Mouse (Mus musculus) bone marrow, adult 2 months (tissue): Measurements from ENCODE around the gene Aplf. TPM values are rescaled to one million over a fixed set of nuclear protein-coding genes. Genes with fewer than 3 reads are reported as not detected.

ENCODE experiments used
- H3K27ac ChIP-seq: fragments of 200-500 bp; 2 replicates; pipeline ENCODE4 v1.5.1; 2012; ENCODE audit warnings: low read depth, mild to moderate bottlenecking, control low read depth, inconsistent platforms, low read length; ENCODE audit not compliant: control insufficient read depth, poor library complexity, insufficient read depth
- H3K4me1 ChIP-seq: fragments of 200-500 bp; 2 replicates; pipeline ENCODE4 v1.6.1; 2011; ENCODE audit warnings: low read length; ENCODE audit not compliant: control insufficient read depth, insufficient read depth
- H3K4me3 ChIP-seq: fragments of 200-500 bp; replicated peaks from 2 replicates; pipeline ENCODE3; 2011; ENCODE audit warnings: mild to moderate bottlenecking, low read depth, low read length, control low read depth; ENCODE audit not compliant: control insufficient read depth
- CTCF ChIP-seq: fragments of 200-500 bp; IDR thresholded peaks from 2 replicates; pipeline ENCODE4 v1.5.1; 2011; ENCODE audit warnings: low read length, control low read depth; ENCODE audit not compliant: control insufficient read depth, insufficient read depth
- POLR2A ChIP-seq: fragments of 200-500 bp; IDR thresholded peaks from 2 replicates; pipeline ENCODE4 v1.6.1; 2011; ENCODE audit warnings: low read depth, mild to moderate bottlenecking, control low read depth, low read length, borderline replicate concordance; ENCODE audit not compliant: control insufficient read depth
- WGBS: fragments of 180-500 bp; shearing (Covaris S2); methylation state at CpG from one replicate; pipeline ENCODE4 v1.1.7; 2018; 5-methylcytosine and 5-hydroxymethylcytosine counted together
- polyA plus RNA-seq: library from polyadenylated mRNA; stranded (reverse); fragments of >200 nt; gene quantifications from 2 replicates; pipeline ENCODE4 v1.2.4, GENCODE M21; 2011; ENCODE audit warnings: low replicate concordance; ENCODE audit not compliant: missing spikeins, insufficient read depth, insufficient read length

Gene Aplf
- 13.0 and 16.8 TPM in 2 replicates for polyA plus RNA-seq

DNA sequence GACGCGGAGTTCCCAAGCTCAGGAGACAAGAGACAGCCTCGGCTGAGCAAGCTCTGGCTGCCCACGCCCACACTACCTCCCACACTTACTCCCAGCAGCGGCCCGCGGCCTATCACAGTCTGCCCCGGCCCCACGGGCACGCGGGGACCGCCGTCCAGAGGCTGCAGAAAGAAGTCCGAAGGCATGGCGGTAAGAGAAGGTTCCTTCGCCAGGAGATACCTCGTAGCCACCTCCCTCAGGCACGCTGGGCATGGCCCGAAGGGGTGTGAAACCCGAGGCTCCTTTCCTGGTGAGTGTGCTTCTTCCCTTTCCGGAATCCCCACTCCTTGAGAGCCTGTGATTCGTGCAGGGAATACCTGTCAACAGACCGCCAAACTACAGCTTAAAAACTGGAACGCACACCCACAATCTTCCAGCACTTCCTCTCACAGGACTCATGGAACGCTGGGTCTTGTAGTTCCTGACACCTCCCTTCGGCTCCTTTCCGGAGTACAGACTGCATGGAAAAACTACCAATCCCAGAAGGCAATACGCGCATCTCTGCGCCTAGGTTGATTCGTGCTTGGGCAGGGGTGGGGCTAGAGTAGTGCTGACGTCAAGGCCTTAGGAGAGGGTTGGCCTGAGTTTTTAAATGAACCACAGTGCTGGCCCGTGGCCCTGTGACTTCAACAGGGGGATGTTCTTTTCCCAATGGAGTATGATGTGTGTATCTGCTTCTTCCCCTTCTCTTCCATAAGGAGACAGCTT lies at the start of gene Aplf:
Gene Aplf (minus strand): TSS at position 423 of the 747 bp plus-strand sequence.
- Histone ChIP-seq H3K4me1 (peaks cover 3% of the 10 kb centered on the region; the same call in 1 of the 2 replicates), H3K27ac (peak within 1 kb of the TSS; percentile 81), H3K4me3 (peak within 1 kb of the TSS; percentile 91)
- TF ChIP-seq CTCF (no peak), POLR2A (peak; percentile 50; the same call in 1 of the 2 replicates)
- under 1% methylated on average over 33 of the region's 33 CpGs for WGBS

DNA sequence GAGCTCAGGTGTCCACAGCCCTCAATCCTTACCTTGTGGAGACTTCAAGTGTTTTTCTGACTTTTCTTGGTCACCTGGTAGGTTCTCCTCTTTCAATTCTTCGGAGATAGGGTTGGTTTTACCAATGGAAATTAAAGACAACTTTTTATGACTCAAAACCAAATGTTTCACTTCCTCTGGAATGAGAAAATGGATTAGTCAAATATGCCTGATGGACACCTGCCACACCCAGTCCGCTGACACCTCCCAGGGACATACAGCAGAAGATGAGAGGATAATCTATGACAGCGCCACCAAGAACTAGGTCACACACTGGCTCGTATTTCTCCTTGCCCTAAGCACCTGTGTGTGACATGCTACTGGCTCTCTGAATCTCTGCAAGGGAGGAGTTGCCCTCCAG lies 42.1 kb upstream of the Aplf start:
- TF ChIP-seq CTCF, result no peak
- TF ChIP-seq POLR2A, result no peak
- Histone ChIP-seq H3K4me3 (no peak overlapping the region), H3K4me1 (no peaks in the 10 kb centered on the region), H3K27ac (no peak overlapping the region)
- WGBS, result 80% methylated on average over 4 of the region's 4 CpGs

- no peaks in the 10 kb centered on the region for H3K4me1 ChIP-seq
- H3K27ac ChIP-seq, result no peak overlapping the region
- no peak for TF ChIP-seq POLR2A
- no peak for TF ChIP-seq CTCF
- WGBS, result 81% methylated on average over 4 of the region's 4 CpGs
- no peak overlapping the region for H3K4me3 ChIP-seq
Observed at GRCm38 (mm10) chr6:87712311-87712710, 40.3 kb upstream of the Aplf start.

DNA sequence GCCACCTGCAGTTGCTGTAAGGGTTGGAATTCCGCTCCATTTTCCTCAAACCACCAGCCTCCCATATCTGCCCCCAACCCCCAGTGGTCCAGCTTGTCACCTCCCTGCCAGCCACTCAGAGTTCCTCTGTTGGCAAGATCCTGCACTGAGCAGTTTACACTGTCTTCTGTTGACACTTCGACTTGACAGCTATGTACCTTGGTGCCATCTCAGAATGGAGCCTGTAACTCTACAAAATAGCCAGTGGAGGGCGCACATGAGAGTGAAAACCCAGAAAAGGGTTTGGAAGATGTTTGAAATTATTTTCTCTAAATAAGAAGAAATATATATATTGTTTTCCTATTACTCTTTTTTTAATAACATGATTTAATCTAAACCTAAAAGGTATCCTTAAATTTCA lies 34.3 kb upstream of the Aplf start:
- WGBS, result 33% methylated on average over 3 of the region's 3 CpGs
- Histone ChIP-seq H3K27ac (no peak overlapping the region), H3K4me3 (no peak overlapping the region), H3K4me1 (no peaks in the 10 kb centered on the region)
- TF ChIP-seq CTCF, result no peak
- TF ChIP-seq POLR2A, result no peak

DNA sequence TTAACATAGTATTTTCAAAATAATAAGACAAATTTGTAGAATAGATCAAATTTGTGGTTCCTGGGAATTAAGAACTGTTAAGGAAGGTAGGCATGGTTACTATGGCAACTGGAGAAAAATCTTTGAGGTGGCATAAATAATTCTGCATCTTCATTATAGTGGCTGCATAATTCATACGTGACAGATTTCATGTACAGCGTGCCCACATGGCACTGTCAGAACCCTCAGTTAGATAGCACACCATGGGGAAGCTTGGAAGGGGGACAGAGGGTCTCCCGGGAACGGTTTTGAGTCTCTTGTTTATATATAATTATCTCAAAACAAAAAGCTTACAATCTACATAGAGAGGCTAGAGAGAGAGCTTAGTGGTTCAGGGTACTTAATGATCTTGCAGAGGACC lies 24.6 kb upstream of the Aplf start:
- H3K4me3 ChIP-seq, result no peak overlapping the region
- H3K27ac ChIP-seq, result no peak overlapping the region
- 87% methylated on average over 4 of the region's 4 CpGs for WGBS
- no peak for TF ChIP-seq POLR2A
- TF ChIP-seq CTCF, result no peak
- no peaks in the 10 kb centered on the region for H3K4me1 ChIP-seq

GRCm38 (mm10) chr6:87695947-87696346 lies 24.0 kb upstream of the Aplf start:
- Histone ChIP-seq H3K4me3 (no peak overlapping the region), H3K4me1 (no peaks in the 10 kb centered on the region), H3K27ac (no peak overlapping the region)
- WGBS, result 73% methylated on average over 3 of the region's 3 CpGs
- TF ChIP-seq CTCF, result no peak
- TF ChIP-seq POLR2A, result no peak

GRCm38 (mm10) chr6:87680418-87680817 lies 8.4 kb upstream of the Aplf start:
- Histone ChIP-seq H3K4me3 (no peak overlapping the region), H3K27ac (no peak overlapping the region), H3K4me1 (no peaks in the 10 kb centered on the region)
- 83% methylated on average over 3 of the region's 3 CpGs for WGBS
- no peak for TF ChIP-seq POLR2A
- TF ChIP-seq CTCF, result no peak

GRCm38 (mm10) chr6:87672661-87673060 lies 668 bp upstream of the Aplf start:
- Histone ChIP-seq H3K4me3 (no peak overlapping the region), H3K27ac (no peak overlapping the region), H3K4me1 (peaks cover 3% of the 10 kb centered on the region; the same call in 1 of the 2 replicates)
- WGBS, result 57% methylated on average over 4 of the region's 4 CpGs
- TF ChIP-seq POLR2A, result no peak
- no peak for TF ChIP-seq CTCF
